Mouse (Mus musculus): ENCODE measurements around the gene Tpp2. TPM values are rescaled to one million over a fixed set of nuclear protein-coding genes. Genes with fewer than 3 reads are reported as not detected.

The Tpp2 gene
- polyA plus RNA-seq, 1 experiment from 2014 or later: 58.8 TPM

DNA sequence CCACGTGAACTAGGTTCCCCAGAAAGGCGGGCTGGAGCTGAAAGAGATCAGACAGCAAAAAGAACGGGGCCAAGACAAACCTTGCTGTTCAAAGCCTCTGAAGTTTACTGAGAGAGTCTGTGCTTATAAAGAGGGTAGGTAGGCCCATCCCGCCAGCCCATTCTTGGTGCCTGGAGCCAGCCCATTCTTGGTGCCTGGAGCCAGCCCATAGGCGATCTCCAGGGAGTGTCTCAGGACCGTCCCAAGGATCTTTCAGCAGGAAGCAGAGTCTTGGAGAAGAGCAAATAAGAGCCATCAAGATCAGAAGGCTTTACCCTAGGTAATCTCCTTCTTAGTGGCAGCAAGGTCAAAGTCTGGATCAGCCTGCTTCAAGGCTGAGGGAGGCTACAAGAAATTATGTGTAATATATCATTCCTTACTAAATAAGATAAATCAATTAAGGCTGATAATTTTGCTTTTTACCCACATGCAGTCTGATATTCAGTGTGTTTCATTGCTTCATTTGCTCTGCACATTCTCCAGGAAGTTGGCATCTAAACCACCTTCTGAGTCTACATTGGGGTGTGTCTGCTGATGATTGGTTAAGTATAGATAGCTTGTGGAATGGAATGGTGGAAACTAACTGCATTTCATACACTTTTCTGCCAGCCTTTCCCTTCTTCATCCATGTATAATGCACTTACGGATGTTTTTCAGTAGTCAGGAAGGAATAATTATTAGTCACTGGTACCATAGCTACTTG lies 8.2 kb downstream of the Tpp2 start:
- no peak for ATAC-seq
- WGBS: 88% methylated on average over 7 of the region's 7 CpGs

DNA sequence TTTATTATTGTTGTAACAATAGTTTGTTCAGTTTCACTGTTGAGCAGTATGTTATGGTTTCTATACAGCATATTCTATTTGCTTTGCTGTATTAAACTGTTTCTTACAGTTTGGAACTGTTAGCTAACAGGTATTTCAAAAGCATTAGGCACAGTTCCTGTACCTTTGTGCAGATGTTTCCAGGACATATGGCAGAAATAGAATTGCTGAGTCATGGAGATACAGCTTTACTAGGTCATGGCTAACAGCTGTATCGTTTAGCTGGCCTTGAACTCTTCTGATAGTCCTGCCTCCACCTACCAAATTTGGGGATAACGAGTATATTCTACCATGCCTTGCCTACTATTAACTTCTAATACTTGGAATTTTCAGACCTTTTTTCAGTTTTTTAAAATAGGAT lies 9.4 kb downstream of the Tpp2 start:
- ATAC-seq: no peak
- peaks cover 31% of the 10 kb centered on the region for H3K36me3 ChIP-seq
- 97% methylated on average over 2 of the region's 2 CpGs for WGBS
- H3K4me1 ChIP-seq (replicated peaks): no peaks in the 10 kb centered on the region
- no peaks in the 10 kb centered on the region for H3K9me3 ChIP-seq
- H3K4me3 ChIP-seq (replicated peaks): no peak overlapping the region
- no peak overlapping the region for H3K4me2 ChIP-seq (replicated peaks)
- no peak overlapping the region for H3K9ac ChIP-seq (replicated peaks)
- no peaks in the 10 kb centered on the region for H3K27me3 ChIP-seq
- no peak overlapping the region for H3K27ac ChIP-seq

More for the DNA sequence above, 8.2 kb downstream of the Tpp2 start:
- Histone ChIP-seq H3K36me3 (peaks cover 31% of the 10 kb centered on the region), H3K9me3 (no peaks in the 10 kb centered on the region), H3K4me3 (replicated peaks) (no peak overlapping the region), H3K4me2 (replicated peaks) (no peak overlapping the region), H3K27me3 (no peaks in the 10 kb centered on the region), H3K4me1 (replicated peaks) (peaks cover 2% of the 10 kb centered on the region), H3K9ac (replicated peaks) (no peak overlapping the region), H3K27ac (no peak overlapping the region)

DNA sequence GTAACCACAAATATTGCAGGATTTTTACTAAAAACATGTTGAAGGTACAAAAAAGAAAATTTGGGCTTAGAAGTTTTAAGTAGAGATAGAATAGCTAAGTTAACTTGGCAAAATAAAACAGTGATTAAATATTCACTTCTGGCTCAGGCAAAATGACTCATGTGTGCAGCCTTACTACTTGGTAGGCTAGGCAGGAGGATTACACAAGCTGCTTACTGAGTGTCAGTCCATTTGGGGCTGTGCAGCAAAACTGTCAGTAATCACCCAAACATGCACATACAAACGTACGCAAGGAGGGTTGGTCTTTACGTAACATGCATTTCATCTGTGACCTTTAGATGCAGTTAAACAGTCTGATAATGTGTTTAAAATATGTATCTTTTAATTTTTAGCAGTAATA lies 20.2 kb downstream of the Tpp2 start:
- Histone ChIP-seq H3K4me3 (replicated peaks) (no peak overlapping the region), H3K36me3 (peaks cover 33% of the 10 kb centered on the region), H3K27me3 (no peaks in the 10 kb centered on the region), H3K27ac (no peak overlapping the region), H3K9me3 (no peaks in the 10 kb centered on the region), H3K9ac (replicated peaks) (no peak overlapping the region), H3K4me1 (replicated peaks) (no peaks in the 10 kb centered on the region), H3K4me2 (replicated peaks) (no peak overlapping the region)
- no peak for ATAC-seq
- 97% methylated on average over 3 of the region's 3 CpGs for WGBS

DNA sequence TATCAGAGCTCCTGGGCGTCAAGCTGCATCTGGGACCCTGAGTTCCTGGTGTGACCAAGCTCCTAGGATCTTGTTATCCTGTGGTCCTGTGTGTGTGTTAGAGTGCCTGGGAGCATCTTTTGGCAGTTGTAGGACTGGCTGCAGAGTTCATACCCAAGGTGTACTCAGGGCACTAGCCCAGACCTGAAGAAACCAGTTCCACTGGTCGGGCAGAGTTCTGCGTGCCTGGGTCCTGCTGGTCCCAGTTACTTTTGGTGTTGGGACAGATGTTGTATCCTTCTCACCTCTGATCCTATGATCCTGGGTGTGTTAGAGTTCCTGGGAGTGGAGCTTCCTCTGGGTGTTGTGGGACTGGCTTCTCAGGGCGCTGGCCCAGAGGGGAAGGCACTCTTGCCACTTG lies 30.9 kb downstream of the Tpp2 start:
- WGBS: 97% methylated on average over 4 of the region's 4 CpGs
- H3K4me1 ChIP-seq (replicated peaks): no peaks in the 10 kb centered on the region
- no peaks in the 10 kb centered on the region for H3K9me3 ChIP-seq
- peaks cover 38% of the 10 kb centered on the region for H3K36me3 ChIP-seq
- no peak overlapping the region for H3K9ac ChIP-seq (replicated peaks)
- H3K4me2 ChIP-seq (replicated peaks): no peak overlapping the region
- H3K27me3 ChIP-seq: no peaks in the 10 kb centered on the region
- no peak overlapping the region for H3K27ac ChIP-seq
- no peak overlapping the region for H3K4me3 ChIP-seq (replicated peaks)
- no peak for ATAC-seq

DNA sequence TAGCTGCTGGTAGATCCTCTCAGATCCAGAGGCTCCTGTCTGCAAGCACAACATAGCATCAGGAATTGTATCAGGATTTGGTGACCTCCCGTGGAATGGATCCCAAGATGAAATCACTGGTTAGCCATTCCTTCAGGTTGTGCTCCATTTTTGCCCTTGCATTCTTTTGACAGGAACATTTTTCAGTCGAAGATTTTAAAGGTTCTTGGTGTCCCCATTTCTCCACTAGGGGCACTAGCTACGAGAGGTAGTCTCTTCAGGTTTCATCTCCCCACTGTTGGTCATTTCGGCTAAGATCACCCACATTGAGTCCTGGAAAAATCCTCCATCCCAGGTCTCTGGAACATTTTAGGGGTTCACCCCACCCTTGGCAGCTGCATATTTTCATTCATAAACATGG lies 33.3 kb downstream of the Tpp2 start:
- Histone ChIP-seq H3K27me3 (no peaks in the 10 kb centered on the region), H3K36me3 (peaks cover 35% of the 10 kb centered on the region), H3K4me3 (replicated peaks) (no peak overlapping the region), H3K27ac (no peak overlapping the region), H3K4me2 (replicated peaks) (no peak overlapping the region), H3K4me1 (replicated peaks) (no peaks in the 10 kb centered on the region), H3K9ac (replicated peaks) (no peak overlapping the region), H3K9me3 (no peaks in the 10 kb centered on the region)
- 86% methylated on average over 4 of the region's 4 CpGs for WGBS
- no peak for ATAC-seq

DNA sequence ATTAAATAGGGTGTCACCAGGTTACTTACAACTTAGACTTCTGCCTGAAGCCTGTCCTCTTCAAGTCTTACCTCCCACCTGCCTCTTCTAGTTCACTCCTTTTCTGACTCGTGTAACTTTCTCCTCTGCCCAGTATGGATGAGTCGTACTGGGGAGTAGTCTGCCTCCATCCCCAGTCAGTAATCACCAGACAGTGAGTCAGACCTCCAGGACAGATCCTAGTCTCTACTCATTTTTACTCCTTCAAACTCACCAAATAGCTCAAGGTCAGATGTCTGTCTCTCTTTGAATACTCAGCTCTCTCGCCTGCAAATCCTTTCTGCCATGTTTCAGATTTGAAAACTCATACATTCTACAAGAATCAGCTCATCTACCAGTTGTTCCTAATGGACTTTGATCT lies 35.9 kb downstream of the Tpp2 start:
- H3K9ac ChIP-seq (replicated peaks): no peak overlapping the region
- no peaks in the 10 kb centered on the region for H3K27me3 ChIP-seq
- WGBS: 91% methylated on average over 3 of the region's 3 CpGs
- no peak overlapping the region for H3K4me2 ChIP-seq (replicated peaks)
- no peak for ATAC-seq
- peaks cover 39% of the 10 kb centered on the region for H3K36me3 ChIP-seq
- H3K4me3 ChIP-seq (replicated peaks): no peak overlapping the region
- no peaks in the 10 kb centered on the region for H3K9me3 ChIP-seq
- no peak overlapping the region for H3K27ac ChIP-seq
- no peaks in the 10 kb centered on the region for H3K4me1 ChIP-seq (replicated peaks)

DNA sequence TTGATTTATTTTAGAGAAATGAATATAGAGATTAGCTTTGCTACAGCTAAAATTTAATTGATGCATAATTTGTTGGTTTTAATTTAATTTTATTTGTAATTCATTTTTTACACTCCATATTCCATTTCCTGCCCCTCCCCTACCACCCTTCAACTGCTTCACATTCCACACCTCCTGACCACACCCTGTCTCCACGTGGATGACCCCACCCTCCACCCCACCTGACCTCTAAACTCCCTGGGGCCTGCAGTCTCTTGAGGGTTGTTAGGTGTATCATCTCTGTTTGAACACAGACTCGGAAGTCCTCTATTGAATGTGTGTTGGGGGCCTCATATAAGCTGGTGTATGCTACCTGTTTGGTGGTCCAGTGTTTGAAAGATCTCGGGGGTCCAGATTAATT lies 37.6 kb downstream of the Tpp2 start:
- H3K4me3 ChIP-seq (replicated peaks): no peak overlapping the region
- no peaks in the 10 kb centered on the region for H3K9me3 ChIP-seq
- no peaks in the 10 kb centered on the region for H3K27me3 ChIP-seq
- H3K4me2 ChIP-seq (replicated peaks): no peak overlapping the region
- H3K36me3 ChIP-seq: peaks cover 41% of the 10 kb centered on the region
- no peaks in the 10 kb centered on the region for H3K4me1 ChIP-seq (replicated peaks)
- no peak overlapping the region for H3K9ac ChIP-seq (replicated peaks)
- ATAC-seq: no peak
- H3K27ac ChIP-seq: no peak overlapping the region
- WGBS: 80% methylated on average over 3 of the region's 3 CpGs

DNA sequence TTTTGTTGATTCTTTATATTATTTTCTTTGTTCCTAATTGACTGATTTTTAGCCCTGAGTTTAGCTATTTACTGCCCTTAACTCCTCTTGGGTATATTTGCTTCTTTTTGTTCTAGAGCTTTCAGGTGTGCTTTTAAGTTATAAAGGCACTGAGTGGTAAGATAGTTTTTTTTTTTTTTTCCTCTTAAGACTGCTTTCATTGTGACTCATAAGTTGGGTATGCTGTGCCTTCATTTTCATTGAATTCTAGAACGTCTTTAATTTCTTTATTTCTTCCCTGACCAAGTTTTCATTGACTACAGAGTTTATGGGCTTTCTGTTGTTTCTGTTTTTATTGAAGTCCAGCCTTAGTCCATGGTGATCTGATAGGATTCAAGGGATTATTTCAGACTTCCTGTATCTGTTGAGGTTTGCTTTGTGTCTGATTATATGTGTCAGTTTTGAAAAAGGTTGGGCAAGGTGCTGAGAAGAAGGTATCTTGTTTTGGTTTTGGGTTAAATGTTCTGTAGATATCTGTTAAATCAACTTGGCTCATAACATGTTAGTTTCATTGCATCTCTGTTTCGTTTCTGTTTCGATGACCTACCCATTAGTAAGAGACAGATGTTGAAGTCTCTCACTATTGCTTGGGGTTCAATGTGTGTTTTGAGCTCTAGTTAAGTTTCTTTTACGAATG lies 63.6 kb downstream of the Tpp2 start:
- Histone ChIP-seq H3K4me1 (replicated peaks) (no peaks in the 10 kb centered on the region), H3K27ac (no peak overlapping the region), H3K36me3 (peaks cover 56% of the 10 kb centered on the region), H3K9ac (replicated peaks) (no peak overlapping the region), H3K27me3 (no peaks in the 10 kb centered on the region), H3K9me3 (no peaks in the 10 kb centered on the region), H3K4me3 (replicated peaks) (no peak overlapping the region), H3K4me2 (replicated peaks) (no peak overlapping the region)
- WGBS: 97% methylated on average over 4 of the region's 4 CpGs
- no peak for ATAC-seq

DNA sequence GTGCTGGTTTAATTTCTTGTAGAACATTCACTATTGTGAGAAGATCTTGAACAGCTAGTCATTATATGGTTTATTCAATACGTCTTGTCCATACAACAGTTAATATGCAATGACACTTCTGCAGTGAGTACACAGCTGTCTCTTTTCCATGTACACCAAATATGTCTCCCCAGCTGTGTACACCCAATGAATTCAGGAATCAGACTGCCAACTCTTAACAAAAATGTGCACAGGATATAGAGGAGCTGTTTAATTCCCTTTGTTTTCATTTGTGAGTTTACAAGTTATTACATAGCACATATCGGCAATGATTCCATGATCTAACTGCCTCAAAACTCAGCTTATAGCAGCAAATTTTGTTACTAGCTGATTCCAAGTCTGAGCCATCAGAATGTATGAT lies 71.1 kb downstream of the Tpp2 start:
- 95% methylated on average over 2 of the region's 2 CpGs for WGBS
- Histone ChIP-seq H3K4me2 (replicated peaks) (no peak overlapping the region), H3K27ac (no peak overlapping the region), H3K4me3 (replicated peaks) (no peak overlapping the region), H3K4me1 (replicated peaks) (no peaks in the 10 kb centered on the region), H3K9me3 (no peaks in the 10 kb centered on the region), H3K36me3 (peaks cover 24% of the 10 kb centered on the region), H3K9ac (replicated peaks) (no peak overlapping the region), H3K27me3 (no peaks in the 10 kb centered on the region)
- no peak for ATAC-seq

DNA sequence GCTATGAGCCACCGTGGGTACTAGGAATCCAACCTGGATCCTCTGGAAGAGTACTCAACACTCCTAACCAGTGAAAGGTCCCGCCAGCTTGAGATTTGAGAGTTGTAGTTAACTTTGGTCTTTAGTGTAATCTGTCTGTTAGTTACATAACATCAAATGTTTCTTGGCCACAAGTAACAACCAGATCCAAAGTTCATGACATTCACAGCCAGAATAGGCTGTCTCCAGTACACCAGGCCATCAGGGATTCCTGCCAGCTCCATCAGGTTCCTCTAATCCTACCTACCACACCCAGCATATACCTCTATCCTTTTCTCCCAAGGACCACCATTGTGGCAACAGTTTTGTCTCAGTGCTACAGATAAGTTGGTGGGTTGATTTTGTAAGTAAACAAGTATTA lies 82.1 kb downstream of the Tpp2 start:
- Histone ChIP-seq H3K9me3 (no peaks in the 10 kb centered on the region), H3K4me3 (replicated peaks) (no peak overlapping the region), H3K27ac (no peak overlapping the region), H3K9ac (replicated peaks) (no peak overlapping the region), H3K4me1 (replicated peaks) (no peaks in the 10 kb centered on the region), H3K36me3 (no peaks in the 10 kb centered on the region), H3K4me2 (replicated peaks) (no peak overlapping the region), H3K27me3 (no peaks in the 10 kb centered on the region)
- WGBS: 86% methylated on average over 2 of the region's 2 CpGs
- ATAC-seq: no peak

DNA sequence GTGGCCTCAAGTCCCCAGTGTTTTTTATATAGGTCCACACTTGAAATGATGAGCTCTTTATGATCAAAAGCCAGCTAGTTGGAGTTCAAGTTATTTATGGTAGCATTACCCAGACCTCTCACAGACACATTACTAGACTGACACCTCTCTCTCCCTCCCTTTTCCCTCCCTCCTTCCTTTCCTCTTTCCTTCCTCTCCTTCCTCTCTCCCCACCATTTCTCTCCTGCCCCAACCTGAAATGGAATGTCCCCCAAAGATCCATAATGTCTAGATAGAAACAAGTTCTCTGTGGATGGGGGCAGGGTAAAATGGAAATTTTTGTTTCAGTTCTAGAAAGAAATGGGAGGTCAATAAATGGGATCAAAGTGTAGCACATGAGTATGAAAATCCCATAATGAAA lies 86.5 kb downstream of the Tpp2 start, which contains the start of gene Mettl21c:
TSS of gene Mettl21c (minus strand) at position 101 of the 400 bp plus-strand sequence.
- Histone ChIP-seq H3K4me2 (replicated peaks) (no peak within 1 kb of the TSS), H3K9me3 (no peaks in the 10 kb centered on the region), H3K4me1 (replicated peaks) (no peaks in the 10 kb centered on the region), H3K4me3 (replicated peaks) (no peak within 1 kb of the TSS), H3K27me3 (no peaks in the 10 kb centered on the region), H3K27ac (no peak within 1 kb of the TSS), H3K36me3 (no peaks in the 10 kb centered on the region), H3K9ac (replicated peaks) (no peak within 1 kb of the TSS)
- ATAC-seq: no peak

DNA sequence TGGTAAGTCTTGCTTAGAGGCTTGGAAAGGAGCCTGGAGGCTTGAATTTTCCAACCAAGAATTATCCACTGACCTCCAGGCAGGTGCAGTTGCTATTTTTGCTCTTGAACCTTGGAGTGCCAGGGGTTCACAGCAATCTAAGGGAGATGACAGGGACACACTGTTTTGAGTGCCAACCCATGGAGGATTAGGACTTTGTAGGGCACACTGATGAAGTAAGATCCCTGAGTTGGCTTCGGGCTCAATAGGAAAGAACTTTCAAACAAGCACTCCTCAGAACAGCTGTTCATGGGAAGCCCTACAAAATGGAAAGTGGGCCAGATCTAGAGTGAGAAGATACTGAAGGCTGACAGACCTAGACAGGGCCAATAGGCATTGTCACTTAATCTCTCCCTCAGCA lies 89.2 kb downstream of the Tpp2 start:
- H3K27me3 ChIP-seq: no peaks in the 10 kb centered on the region
- 91% methylated on average over 1 of the region's 1 CpGs for WGBS
- no peaks in the 10 kb centered on the region for H3K4me1 ChIP-seq (replicated peaks)
- no peak for ATAC-seq
- no peaks in the 10 kb centered on the region for H3K9me3 ChIP-seq
- no peaks in the 10 kb centered on the region for H3K36me3 ChIP-seq
- no peak overlapping the region for H3K27ac ChIP-seq
- H3K9ac ChIP-seq (replicated peaks): no peak overlapping the region
- H3K4me2 ChIP-seq (replicated peaks): no peak overlapping the region
- H3K4me3 ChIP-seq (replicated peaks): no peak overlapping the region

DNA sequence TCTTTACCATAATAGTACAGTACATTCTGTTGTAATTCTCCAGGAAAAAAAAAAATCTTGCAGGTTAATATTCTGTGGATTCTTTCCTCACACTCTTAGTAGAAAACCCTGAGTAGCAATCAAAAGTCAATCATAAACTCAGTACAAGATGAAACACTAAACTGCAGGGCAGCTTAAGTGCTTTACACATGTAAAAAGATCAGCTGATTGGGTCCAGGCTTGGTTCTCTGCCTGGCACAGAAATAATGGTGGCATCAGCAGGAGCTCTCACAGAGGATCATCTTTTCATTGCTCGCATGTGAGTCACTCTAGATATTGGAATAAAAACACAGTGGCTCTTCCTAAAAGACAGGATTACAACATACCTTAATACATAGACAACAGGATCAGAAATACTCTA lies 94.2 kb downstream of the Tpp2 start:
- H3K9ac ChIP-seq (replicated peaks): no peak overlapping the region
- H3K9me3 ChIP-seq: no peaks in the 10 kb centered on the region
- no peaks in the 10 kb centered on the region for H3K27me3 ChIP-seq
- no peak overlapping the region for H3K4me3 ChIP-seq (replicated peaks)
- no peak overlapping the region for H3K4me2 ChIP-seq (replicated peaks)
- no peaks in the 10 kb centered on the region for H3K36me3 ChIP-seq
- WGBS: 68% methylated on average over 1 of the region's 1 CpGs
- H3K27ac ChIP-seq: no peak overlapping the region
- no peak for ATAC-seq
- H3K4me1 ChIP-seq (replicated peaks): no peaks in the 10 kb centered on the region

All from midbrain, embryonic 13.5 days (tissue).